Mouse (Mus musculus) urinary bladder, postnatal 36 days (tissue): ENCODE results near the gene Tor1aip1.
"Not testable (repeated sequence)": the region's sequence is repeated elsewhere in the genome, so short reads cannot be mapped to it uniquely, and the experiment has no call there.

Source experiments
- DNase-seq, 2 experiments: peaks; one replicate each; pipeline ENCODE4 v3.0.0; 2022; ENCODE audit warnings: low spot score in 2 of 2, mixed read lengths in 1 of 2

The Tor1aip1 gene

DNA sequence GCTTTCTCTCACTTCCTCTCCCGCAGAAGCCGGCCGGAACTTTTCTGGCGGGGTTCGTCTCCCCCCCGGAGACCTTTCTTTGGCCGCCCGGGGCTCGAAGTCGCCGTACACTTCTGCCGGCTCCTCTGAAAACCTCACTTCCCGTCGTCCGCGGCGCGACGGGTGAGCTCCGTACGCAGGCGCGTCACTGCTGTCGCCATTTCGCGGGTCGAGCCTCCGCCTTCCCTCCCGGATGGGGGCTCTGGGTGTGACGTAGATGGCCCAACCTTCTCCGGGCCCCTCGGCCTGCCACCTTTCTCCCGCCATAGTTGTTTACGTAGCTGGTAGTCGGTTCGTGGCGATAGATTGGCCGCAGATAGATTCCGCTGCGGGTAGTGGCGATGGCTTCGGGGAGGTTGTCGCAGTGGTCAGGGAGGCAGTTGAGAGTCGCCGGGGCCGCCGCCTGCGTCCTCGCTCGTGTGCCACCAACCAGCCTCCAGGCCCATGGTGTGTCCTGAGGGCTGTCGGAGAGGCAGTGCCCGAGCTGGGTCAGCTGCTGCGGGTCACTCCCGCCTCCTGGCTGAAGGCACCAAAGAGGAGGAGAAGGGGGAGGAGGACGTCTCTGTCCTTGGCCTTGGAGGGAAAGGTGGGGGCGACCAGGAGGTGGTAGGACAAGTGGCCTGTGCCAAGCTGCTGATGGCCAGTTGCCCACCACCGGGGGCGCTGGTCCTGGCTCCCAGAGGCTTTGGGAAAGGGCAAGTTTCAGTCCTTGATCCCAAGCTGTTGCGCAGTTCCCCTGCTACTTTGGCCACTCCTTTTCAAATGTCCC is at the start of gene Tor1aip1:
Gene Tor1aip1, minus strand, starts transcription at position 551 of the 808 bp plus-strand sequence.
- DNase-seq = peak; percentile 93 to 97

DNA sequence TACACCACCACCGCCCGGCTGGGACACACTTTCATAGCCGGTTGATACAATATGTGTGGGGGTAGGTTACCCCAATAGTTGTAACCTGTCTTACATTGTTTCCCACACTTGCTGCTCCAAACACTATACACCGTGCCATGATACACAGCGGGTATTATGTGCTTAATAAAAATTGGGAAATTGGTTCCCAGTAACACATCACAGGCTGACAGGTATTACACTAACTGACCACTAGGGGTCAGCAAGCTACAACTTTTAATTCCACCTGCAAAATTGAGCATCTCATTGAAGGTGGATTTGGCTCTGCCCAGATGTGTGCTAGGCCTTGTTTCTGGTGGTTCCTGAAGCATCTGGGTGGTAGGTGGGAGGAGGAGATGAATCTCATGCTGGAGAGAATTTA is 49.5 kb upstream of the Tor1aip1 start:
- DNase-seq = no peak

DNA sequence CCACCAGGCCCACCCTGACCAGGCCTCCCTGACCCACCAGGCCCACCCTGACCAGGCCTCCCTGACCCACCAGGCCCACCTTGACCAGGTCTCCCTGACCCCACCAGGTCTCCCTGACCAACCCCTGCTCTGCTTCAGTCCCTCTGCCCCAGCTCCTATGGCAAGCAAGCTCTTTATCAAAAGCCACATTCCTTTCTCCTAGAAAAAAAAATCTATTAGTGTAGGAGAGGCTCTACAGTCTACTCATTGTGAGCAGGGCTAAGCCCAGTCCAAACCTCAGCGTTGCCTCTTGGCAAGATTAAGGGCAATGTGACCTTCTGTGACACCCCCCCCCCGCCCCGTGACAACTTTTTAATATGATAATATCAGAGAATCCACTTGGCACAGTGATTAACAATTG is 48.3 kb upstream of the Tor1aip1 start:
- DNase-seq = no peak

DNA sequence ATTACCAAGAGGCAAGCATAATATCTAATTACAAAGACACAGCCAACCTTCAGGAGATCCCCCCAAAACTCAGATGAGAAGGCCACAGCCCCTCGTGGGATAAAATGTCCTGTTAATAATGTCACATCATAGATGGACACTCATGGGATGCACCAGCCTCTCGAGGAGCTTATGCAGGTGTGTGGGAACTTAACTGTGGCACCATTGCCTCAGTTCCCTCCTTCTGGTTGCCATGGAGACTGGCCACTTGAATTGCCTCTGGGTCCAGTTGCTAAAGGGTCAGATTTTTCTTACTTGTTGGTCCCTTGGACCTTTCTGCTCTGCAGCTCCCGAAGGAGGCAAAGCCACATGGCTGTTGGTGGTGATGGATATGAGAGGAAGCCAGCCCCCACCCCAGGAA is 41.4 kb upstream of the Tor1aip1 start:
- DNase-seq = no peak

DNA sequence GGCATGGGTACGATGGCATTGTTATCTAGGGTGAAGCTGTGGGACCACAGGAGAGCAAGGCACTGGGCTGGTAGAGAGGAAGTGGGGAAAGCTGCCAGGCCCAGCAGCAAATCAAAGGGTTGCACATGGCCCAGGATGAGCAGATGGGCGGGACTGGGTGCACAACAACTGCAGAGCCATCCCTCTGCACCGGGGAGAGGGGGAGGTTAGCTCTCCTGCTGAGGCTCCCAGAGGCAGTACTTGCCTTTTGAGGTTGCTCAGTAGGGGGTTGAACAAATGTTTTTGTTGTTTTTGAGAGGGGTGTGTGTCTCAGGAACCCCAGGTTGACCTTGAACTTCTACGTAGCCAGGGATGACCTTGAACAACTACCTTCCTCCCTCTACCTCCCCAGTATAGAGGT is 40.2 kb upstream of the Tor1aip1 start:
- no peak for DNase-seq

DNA sequence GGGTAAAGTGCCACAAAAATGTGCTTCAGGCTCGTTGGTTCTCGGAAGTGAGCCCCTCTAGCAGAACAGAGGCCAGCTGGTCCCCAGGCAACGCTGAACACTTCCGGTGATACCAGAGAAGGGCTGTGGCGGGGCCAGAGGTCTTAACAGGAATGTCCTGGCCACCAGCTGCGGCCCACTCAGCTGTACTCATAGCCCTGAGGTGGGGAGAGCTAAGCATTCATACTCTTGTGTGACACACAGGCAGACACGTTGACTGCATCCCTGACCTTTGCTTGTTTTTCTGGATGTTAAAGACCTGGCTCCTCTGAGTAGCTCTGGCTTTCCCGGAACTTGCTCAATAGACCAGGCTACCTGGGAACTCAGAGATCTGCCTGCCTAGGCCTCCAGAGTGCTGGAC is 38.3 kb upstream of the Tor1aip1 start:
- no peak for DNase-seq

DNA sequence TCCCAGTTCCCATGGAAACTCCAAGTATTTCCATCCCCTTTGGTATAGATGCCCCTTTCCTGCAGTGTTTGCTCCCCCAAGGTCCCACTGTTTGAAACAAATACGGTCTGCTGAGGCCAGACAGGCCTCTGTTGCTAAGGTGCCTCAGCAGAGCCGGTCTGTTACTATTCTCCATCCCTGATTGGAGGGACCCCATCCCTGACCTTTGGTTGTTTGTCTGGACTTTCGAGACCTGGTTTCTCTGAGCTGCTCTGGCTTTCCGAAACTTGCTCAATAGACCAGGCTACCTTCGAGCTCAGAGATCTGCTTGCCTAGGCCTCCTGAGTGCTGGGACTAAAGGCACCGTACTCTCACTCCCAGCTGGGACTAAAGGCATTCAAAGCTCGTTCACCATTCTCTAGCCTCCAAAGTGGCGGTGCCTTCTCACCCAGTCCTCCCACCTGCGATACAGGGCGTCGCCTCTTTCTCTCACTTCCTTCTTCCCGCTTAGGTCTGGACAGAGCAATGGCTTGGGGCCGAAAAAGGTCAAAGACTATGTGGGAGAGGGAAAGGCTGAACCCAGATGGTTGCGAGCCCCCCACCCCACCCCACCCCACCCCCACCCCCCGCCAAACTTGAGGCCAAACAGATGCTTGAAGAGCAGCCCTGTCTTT is 37.0 kb upstream of the Tor1aip1 start:
- no peak for DNase-seq

DNA sequence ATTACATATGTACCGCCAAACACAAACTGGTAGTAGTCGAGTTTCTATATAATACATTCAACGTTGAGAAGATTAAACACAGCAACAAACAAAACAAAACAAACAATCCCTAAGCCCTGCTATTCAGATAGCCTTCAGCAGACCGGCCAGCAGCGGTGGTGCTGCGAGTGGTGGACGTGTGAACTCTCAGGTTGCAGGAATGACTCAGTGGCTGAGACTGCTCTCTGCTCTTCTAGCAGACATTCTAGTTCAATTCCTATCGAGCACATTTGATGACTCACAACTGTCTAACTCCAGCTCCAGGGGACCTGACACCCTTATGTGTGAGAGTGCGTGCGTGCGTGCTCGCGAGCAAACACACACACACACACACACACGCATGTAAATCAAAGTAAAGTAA is 33.8 kb upstream of the Tor1aip1 start:
- DNase-seq = no peak

DNA sequence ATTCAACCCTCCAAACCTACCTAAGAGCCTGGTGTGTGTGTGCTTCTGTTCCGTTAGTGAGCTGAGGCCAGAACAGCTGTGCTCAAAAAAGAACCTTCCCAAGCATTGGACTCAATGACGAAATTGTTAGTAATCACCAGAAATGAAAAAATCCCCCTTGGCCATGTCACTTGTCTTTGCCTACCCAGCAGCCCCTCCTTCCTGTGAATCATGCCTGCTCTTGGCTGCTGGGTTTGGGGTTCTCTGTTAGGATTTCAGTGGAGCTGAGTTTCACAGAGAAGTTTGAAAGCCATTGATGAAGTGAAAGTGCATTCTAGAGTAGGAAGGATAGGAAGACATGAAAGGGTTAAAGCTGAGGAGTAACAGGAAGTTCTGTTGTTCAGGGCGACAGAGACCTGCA is 29.9 kb upstream of the Tor1aip1 start:
- DNase-seq = no peak

DNA sequence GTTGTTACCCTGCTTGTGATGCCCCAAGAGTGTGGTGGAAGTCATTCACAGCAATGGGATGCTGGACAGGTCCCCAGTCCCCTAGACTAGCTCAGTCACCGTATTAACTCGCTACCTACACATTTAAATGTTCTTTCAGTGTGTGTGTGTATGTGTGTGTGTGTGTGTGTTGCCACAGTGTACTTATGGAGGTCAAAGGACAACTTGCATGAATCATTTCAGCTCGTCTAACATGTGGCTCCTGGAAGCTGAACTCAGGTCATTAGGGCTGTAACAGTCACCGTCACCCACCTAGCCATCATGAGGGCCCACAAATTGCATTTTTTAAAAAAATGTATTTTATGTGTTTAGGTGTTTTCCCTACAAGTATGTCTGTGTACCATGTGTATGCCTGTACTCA is 25.9 kb upstream of the Tor1aip1 start:
- DNase-seq = no peak

DNA sequence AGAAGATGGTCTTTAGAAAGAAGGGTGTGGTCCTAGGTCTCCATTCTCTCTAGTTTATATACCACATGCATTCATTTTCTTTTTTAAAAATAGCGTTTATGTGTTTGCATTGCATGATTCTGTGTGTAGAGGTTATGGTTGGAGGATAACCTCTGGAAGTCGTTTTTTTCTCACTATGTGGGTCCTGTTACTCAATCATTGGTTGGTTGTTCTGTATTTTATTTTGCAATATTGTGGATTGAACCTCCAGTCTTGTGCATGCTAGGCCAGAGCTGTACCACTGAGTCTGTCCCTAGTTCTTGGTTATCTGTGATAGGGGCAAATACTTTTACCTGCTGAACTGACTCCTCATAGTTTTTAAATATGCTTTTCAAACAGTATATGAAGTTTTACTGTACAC is 21.9 kb upstream of the Tor1aip1 start:
- DNase-seq = no peak

DNA sequence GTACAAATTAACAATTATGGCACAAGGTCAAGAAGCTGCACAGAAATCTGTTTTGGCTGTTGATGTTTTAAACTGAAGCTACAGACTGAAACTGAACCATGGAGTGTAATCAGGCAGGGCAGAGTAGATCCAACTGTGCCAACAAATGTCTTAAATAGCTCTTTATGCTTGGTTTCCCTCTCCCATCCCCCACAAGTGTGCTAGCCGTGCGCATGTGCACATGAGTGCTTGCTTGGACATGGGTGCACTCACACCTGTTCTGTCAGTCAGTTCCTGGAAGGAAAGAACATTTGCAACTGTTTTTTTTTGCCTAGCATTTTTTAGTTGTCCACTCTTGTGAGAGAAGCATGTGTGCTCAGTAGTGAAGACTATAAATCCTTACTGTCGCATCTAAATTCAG is 10.4 kb upstream of the Tor1aip1 start:
- DNase-seq = no peak

DNA sequence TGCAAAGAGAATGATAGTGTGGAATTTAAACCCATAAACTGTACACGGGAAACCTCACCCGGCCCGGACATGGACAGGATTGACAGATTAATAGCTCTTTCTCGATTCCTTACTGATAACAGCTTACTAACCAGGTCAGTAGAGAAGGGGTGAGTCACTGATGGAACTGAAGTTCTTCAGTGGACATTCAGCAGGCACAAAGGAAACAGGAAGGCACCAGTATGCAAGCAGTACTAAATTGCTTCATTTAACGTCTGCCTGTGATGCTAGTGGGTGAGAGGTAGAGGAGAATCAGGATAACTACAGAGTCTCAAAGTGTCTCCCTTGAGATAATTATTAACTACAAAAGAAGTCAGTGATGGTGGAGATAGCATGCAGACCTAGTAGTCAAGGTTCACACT is 7.9 kb upstream of the Tor1aip1 start:
- DNase-seq = peak in 1 of 2 experiments; percentile 35

DNA sequence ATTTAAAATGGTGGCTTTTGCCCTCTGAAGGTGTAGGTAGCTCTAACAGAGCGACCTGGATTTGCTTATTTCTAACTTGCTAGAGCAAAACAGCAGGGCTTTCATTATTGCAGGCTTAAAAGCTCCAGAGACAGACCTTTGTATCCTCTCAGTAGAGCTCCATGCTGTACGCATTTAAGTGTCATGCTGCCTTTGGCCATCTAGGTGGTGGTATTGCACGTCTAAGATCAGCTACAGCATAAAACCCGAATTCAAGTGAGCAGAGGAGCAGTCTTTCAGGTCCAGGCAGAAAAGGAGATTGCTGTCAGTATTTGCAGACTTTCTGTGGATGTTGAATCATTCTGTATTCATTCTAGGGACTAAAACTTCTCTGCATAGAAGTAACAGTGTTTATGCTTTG is 6.7 kb upstream of the Tor1aip1 start:
- DNase-seq = peak; percentile 28 to 49

DNA sequence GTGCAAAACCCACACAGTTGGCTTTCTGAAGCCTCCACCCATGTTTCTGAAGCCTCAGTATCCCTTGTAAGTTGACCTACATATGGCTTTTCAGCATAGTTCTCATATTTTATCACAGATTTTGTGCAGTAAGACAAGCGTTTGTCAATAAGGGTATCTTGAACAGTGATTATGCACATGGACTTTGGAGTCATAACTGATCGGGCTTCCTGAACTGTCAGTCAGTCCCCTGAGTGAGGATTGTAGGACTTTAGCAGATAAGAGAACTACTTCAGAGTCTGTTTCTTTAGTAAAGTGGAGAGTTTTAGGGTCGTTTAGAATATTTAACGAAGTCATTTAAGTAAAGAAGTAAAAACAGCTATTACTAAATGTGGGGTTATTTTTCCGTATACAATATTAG is 6.2 kb upstream of the Tor1aip1 start:
- DNase-seq = no peak

DNA sequence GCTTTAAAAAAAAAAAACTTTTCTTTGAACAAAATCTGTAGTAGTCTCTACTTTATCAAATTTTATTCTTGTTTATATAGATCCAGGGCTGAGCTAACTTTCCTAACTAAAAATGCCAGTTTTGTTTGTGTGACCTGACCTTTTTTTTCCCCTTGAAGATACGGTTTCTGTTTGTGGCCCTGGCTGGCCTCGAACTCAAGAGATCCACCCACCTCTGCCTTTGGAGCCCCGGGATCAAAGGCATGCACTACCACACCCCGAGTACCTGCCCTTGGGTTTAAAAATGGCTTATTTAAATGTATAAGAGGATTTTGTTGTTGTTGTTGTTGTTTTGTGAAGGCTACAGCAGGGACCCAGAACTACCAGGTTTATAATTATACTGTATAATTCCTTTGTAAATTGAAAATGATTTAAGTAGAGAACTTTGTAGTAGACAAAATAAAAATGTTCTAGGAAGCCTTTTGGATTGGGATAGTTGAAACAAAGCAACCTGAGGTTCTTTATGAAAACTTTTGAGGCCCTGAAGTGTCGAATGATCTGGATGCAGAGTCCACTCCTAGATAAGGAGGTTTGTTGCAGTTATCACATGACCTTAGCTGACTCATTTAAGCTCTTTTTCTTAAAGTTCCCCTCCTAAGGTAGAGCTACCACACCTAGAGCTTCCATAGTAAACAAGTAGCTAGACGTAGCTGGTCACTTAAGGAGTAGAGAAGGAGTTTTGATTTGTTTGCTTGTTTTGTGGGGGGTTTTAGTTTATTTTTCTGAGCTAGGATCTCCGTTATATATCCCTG is 5.4 kb upstream of the Tor1aip1 start:
- no peak for DNase-seq

DNA sequence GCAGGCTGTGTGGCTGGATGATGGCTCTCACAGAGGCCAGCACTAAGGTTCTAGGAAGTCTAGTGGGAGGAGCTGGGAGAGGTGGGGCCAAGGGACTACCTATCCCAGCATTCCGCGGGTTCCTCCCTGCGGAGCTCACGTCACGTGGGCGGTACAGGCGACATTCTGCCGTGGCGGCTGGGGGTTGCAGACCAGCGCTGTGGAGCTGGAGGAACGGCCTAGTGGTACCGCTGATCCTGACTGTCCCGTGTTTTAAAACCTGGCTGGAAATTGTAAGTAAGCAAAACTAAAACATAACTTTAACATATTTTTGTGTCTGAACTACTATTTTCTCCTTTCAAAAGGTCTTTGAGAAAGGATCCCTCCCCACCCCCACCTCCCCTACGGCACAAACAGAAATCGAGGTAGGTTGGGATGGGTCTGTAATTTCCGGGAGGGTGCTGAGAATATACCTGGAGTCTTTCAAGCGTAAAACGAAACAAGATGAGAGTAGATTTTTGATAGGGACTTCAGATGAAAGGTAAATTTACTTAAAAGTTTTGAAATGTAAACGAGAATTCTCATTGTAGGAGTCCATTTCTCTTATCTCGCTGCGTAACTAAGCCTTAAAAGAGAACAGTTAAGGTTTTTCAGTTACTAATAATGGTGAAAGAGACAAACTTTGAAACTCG is 4.6 kb upstream of the Tor1aip1 start:
- DNase-seq = peak; percentile 80 to 93

DNA sequence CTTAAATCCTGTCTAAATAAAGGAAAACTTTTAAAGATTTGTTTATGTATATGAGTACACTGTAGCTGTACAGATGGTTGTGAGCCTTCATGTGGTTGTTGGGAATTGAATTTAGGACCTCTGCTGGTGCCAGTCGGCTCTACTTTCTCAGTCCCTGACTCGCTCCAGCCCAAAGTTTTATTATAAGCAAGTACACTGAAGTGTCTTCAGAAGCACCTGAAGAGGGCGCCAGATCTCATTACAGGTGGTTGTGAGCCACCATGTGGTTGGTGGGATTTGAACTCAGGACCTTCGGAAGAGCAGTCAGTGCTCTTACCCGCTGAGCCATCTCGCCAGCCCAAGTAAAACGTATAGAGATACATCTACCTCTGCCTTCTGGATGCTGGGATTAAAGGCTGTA is 3.7 kb upstream of the Tor1aip1 start:
- DNase-seq = not testable (repeated sequence)

DNA sequence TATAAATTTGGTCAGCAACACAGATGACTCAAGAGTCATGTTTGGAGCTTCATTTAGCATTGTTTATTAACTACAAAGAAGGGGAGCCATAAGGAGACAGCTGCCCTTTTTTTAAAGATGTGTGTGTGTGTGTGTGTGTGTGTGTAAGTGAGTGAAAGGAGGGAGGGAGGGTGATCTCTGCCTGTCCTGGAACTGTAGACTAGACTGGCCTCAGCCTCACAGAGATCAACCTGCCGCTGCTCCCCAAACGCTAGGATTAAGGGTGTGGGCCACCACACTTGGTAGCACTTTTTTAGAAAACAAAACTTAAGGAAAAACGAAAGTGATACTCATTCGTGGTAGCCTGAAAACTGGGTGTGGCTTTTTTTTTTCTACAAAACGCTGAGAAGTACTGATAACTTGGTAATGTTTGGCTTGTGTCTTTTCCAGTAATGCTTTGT is 884 bp upstream of the Tor1aip1 start:
- DNase-seq = peak; percentile 13 to 24

DNA sequence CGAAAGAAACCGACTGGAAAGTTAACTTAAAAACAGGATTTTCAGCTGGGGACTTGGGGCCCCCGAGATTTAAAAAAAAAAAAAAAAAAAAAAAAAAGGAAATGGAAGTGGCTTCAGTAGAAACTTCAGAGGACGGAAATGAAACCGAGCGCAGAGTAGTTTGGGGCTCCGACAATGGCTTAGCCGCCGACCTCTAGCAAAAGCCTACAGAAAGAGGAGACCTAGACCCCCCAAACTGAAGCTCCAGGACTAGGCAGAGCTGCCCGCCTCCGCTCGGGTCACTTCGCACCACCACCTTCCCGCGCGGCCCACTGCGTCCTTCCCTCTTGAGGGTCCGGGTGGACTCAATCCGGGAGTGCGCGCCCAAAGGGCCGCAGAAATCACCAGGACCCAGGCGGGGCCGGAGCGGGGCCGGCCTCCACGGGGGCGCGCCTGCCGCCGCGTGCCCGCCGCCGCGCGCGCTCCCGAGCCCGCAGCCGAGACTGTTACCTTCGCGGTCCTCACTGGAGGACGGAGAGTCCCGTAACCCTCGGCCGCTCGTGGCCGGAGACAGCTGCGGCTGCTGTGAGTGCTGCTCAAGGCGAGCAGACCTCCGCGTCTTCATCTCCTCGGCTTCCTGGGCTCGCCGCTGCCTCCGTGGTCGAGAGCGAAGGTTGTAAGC is 881 bp downstream of the Tor1aip1 start, which contains the start of gene Tor1aip2:
Gene Tor1aip2, plus strand, starts transcription at position 135 of the 661 bp plus-strand sequence.
- DNase-seq = peak in 1 of 2 experiments; percentile 77

DNA sequence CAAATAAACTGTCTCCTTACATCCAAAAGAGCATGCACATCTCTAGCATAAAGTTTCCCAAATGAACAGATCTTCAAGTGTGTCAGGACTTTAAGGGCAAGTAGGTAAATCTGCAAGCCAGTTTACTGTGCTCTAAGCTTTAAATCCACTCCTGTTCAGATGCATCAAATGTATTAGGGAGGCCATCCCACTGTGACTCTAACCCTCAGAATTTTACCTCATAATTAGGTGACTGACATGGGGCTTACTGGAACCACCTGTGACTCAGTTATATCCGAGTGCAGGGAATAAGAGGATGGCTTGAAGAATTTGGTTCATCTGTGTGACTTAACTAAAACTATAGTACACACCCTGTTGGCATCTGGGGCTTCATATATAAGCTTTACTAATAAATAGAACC is 1.6 kb downstream of the Tor1aip1 start:
- DNase-seq = no peak
